In genomic region chr5:107649680-107650079, GRCm38 (mm10) we compare ENCODE assay signal across 19 mouse cellular contexts.
"Had no signal": no experiment of that assay in that cellular context is flagged by ENCODE, and none has a peak within 500 bp of the region (broad histone marks: within the 10 kb centered on the region; RNA-seq: fewer than 3 reads in every experiment).

No protein-coding gene starts in this region.

- H3K36me3 ChIP-seq: liver, embryonic 13.5 days; neural tube, embryonic 12.5 days had no signal

- DNase-seq: kidney, adult 8-10 months; kidney, postnatal 10 days; kidney, postnatal 36 days; layer of hippocampus, postnatal 36 days; liver, embryonic 13.5 days; lung, adult 2 months; lung, postnatal 14 days; lung, postnatal 4 days; right cerebral cortex, adult 18-20 months; right cerebral cortex, postnatal 14 days; thymus, adult 2 months; thymus, postnatal 14 days; thymus, postnatal 4 days had no signal

- ATAC-seq: midbrain, embryonic 13.5 days had no signal

- H3K9me3 ChIP-seq: kidney, embryonic 15.5 days; liver, embryonic 13.5 days; midbrain, embryonic 10.5 days; midbrain, embryonic 13.5 days; neural tube, embryonic 12.5 days; neural tube, embryonic 15.5 days had no signal

- H3K9ac ChIP-seq: kidney, embryonic 15.5 days; liver, embryonic 13.5 days; midbrain, embryonic 13.5 days; neural tube, embryonic 12.5 days; neural tube, embryonic 15.5 days had no signal

- H3K4me1 ChIP-seq: kidney, embryonic 15.5 days; midbrain, embryonic 10.5 days; midbrain, embryonic 13.5 days; neural tube, embryonic 12.5 days; neural tube, embryonic 15.5 days had no signal

- H3K27ac ChIP-seq: kidney, embryonic 15.5 days; left cerebral cortex, adult 2 months; liver, embryonic 13.5 days; midbrain, embryonic 10.5 days; midbrain, embryonic 13.5 days; neural tube, embryonic 12.5 days; neural tube, embryonic 15.5 days had no signal

- H3K27me3 ChIP-seq: kidney, embryonic 15.5 days; liver, embryonic 13.5 days; midbrain, embryonic 13.5 days; neural tube, embryonic 12.5 days; neural tube, embryonic 15.5 days had no signal

- H3K4me2 ChIP-seq: kidney, embryonic 15.5 days; liver, embryonic 13.5 days; midbrain, embryonic 13.5 days; neural tube, embryonic 12.5 days; neural tube, embryonic 15.5 days had no signal

- H3K4me3 ChIP-seq: kidney, embryonic 15.5 days; left cerebral cortex, adult 2 months; liver, embryonic 13.5 days; midbrain, embryonic 10.5 days; midbrain, embryonic 13.5 days; neural tube, embryonic 12.5 days; neural tube, embryonic 15.5 days had no signal
